Mouse (Mus musculus) neutrophil, adult 5-6 weeks (primary cell): ENCODE data around the gene Atg7. TPM values are rescaled to one million over a fixed set of nuclear protein-coding genes. Genes with fewer than 3 reads are reported as not detected.

Experiments
- ATAC-seq: fragments of 151-379, 151-347 bp; 2 replicates; pipeline ENCODE4 v1.8.0; 2017; ENCODE audit warnings: mild to moderate bottlenecking, moderate TSS enrichment; ENCODE audit not compliant: insufficient number of reproducible peaks, poor library complexity, low FRiP score, severe bottlenecking; ENCODE audit errors: extremely low read depth
- total RNA-seq: library from RNA; stranded (forward); fragments of 200-1000 nt; gene quantifications from 2 replicates; pipeline ENCODE4 v1.2.3, GENCODE M21; 2017

Atg7 gene
- total RNA-seq, 1 experiment from 2014 or later, result 74.5 TPM

DNA sequence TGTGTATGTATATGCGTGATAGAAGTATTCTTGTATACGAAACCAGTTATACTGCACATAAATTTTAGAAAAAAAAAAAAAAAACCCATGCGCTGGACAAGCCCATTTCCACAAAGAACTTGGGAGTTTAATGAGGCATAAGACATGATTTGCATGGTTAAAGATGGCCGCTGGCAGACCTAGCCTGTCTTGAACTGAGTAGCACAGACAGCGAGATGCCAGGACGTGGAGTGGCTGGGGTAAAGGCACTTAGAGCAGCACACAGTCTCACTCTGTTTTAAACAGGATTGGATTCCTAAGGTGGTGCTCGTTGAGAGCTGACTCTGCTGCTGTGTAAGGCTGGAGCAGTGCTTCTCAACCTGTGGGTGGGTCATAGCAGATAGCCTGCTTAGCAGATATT, 192.4 kb downstream of the Atg7 start:
- no peak for ATAC-seq

DNA sequence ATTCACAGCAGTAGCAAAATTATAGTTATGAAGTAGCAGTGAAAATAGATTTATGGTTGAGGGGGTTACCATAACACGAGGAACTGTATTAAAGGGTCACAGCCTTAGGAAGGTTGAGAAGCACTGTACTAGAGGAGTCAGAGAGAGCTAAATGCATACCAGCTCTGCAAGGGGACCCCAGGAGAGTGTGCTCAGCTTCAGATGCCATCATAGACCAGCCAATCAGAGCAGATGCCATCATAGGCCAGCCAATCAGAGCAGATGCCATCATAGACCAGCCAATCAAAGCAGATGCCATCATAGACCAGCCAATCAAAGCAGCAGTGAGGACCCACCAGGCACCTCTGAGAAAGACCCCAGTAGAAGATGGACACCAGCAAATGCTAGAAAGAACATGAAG, 192.9 kb downstream of the Atg7 start:
- ATAC-seq, result no peak

DNA sequence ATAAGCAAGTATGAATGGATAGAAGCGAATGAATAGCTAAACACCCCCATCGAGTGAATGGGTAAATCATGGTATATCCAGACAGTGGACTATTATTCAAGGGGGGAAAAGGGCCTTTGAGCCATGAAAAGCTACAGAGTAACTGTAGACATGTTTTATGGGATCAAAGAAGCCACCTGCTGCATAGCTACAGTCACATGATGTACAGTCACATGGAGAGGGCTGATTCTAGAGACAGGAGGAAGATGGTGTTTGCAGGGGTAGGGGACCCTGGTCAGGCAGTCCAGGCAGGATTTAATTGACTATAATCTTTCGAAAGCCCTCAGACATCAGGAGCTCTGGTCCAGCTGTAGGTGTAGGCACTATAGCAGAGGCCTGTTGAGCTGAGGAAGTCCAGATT, 193.5 kb downstream of the Atg7 start:
- no peak for ATAC-seq

DNA sequence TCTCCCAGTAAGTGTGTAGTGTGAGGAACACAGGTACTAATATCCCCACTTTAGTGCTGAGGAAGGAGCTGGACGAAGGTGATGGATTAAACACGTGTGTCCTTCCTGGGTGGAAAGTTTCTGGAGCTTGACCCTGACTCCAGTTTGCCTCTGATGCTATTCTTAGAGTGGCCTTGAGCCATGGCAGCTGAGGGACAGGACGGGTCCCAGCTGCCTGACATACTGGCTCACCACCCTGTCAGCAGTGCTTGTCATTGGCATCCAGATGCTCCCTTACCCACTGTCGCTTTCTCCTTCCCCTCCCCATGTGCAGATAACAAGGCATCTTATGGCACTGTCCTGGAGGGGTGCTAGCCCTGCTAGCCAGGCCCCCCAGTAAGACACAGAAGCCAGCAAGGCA, 196.0 kb downstream of the Atg7 start:
- ATAC-seq, result no peak

DNA sequence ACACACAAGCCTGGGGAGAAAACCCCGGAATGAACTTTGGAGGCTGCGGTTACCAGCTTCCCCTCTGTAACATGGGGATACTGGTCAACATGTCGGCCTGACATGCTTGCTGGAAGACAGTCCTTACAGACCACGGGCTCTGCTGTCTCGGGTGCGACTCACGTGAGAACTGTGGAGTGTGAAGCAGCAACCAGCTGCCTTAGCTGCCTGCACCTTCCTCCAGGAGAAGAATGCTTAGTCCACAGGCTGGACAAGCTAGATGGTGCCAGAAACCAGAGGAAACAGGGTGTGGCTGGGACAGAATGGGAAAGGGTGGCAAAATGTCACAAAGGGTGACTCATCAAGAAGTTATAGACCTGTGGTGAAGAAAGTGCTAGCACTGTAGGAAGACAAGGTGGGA, 197.1 kb downstream of the Atg7 start:
- ATAC-seq, result no peak

DNA sequence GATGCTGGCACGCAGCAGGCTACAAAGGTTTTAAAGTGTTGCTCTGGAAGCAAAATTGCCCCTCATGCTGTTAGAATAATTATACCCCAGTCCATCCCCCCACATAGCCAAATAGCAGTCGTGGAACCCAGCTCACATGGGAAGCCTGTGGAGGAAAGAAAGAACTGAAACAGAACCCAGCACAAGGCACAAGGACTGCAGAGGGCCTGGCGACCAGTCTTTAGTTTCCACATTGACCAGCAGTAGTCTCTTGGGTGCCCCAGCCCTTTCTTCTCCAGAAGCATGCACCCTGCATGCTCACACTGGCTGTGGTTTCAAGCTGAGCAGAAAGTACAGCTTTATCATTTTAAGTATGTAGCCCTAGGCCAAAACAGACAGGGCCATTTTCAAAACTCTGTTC, 199.2 kb downstream of the Atg7 start:
- no peak for ATAC-seq

DNA sequence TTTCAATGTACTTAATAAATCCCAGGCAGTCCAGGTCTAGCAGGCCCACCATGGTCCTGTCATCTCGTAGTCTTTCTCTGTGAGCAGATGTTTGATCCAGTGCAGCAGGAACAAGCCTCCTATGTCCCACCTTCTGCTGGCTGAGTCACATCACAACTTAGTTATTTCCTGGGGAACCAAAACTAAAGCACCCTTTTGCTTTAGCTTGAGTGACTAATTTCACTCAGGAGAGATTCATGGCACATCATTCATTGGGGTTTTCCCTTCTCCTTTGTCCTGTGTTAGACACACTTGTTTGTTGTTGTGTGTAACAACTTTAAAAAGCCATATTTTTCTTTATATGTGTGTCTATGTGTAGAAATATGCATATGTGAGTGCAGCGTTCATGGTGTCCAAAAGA, 200.0 kb downstream of the Atg7 start:
- no peak for ATAC-seq

DNA sequence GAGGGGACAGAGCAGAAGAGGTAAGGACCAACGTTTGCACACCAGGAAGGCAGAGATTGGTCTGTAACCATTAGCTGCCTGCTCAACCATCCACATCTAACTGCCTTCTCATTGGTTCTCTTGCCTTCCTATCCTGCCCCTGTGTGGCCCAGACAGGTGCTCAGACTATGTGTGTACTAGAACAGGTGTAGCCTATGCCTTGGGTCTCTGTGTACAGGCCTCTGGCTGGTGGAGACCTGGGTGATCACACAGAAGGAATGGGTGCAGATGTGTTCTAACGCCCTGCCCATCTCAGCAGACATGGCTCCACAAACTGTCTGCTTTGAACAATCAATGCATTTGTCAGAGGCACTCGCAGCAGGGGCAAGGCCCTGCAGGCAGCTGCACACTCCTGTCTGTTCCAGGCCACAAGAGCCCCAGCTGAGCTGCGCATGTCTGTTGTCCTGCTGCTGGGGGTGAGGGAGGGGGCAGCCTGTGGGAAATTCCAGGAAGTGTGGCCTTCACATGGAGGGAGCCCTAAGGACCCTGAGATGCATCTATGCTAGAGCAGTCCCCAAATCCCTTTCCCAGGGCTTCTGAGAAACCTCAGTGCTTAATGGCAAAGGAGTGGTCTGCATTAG, 203.4 kb downstream of the Atg7 start:
- ATAC-seq, result no peak

DNA sequence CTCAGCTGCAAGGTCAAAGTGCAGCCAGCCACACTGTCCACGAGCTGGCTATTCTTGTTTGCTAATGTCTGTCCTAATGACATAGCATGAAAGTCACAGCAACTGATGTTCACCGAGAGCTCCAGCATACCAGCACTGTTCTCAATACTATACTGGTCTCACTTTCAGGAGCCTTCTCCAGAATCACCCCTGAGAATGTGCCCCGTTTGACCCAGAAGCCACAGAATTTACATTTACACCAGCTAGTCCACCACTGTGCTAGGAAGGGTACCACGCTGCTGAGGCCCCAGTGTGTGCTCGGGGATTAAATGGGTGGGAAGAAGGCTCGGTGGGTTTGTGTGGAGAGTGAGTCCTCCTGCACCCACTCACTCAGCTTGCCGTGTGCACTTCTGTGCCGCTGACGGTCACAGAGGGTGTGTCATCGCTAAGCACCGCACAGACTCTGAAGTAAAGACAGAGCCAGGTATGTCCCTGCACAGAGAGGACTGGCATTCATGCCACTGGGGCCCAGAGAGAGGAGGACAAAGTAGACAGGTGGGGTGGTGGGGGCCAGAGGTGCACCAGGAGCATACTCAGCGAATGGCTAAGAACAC, 204.8 kb downstream of the Atg7 start:
- no peak for ATAC-seq

DNA sequence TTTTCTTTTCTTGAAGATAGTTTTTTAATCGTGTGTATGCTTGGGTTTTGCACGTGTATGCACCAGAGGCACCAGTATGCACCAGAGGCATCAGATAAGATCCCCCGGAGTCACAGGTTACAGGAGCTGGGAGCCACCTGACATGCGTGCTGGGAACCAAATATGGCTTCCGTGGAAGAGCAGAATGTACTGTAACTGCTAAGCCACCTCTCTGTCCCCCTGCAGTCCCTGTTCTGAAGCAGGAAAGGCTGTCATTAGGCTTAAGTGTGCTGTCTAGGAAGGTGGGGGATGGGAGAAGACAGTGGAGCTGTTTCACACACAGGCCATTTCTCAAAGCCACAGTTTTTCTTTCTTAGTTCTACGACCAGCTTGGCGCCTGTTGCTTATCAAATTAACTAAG, 205.9 kb downstream of the Atg7 start:
- no peak for ATAC-seq

DNA sequence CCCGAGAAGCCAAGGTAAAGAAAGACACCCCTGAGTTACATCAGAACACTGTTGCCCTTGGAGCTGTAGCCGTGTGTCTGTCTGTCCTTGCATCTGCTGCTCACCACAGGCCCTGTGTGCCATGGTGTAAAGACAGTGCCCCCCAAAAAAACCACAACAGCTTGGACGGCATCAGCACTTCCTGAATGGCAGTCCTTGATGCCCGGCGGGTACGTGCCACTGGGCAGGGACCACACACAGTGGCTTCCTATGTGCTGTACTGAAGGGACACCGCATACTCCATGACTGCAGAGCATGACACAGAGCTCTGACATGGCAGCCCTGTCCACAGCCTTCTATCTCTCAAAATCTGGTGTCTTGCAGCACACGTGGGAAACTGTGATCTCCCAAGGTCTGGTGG, 206.9 kb downstream of the Atg7 start:
- no peak for ATAC-seq

DNA sequence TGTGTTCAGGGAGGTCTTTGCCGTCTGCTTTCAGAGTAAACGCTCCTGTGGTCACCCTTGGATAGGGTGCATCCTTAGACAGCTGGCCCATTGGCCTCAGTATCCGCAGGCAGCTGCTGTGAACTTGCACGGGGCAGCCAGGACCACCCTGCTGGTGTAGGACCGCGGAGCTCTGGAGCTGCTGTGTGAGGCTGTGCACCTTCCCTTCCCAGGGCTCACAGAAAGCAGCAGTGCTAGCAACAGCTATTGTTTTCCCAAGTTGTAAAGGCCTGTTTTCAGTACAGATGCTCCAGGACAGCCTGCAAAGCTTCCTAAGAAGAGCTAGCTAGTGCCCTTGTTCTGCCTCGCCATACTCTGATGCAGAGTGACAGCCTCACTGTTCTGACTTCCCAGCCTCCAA, 208.8 kb downstream of the Atg7 start:
- no peak for ATAC-seq

DNA sequence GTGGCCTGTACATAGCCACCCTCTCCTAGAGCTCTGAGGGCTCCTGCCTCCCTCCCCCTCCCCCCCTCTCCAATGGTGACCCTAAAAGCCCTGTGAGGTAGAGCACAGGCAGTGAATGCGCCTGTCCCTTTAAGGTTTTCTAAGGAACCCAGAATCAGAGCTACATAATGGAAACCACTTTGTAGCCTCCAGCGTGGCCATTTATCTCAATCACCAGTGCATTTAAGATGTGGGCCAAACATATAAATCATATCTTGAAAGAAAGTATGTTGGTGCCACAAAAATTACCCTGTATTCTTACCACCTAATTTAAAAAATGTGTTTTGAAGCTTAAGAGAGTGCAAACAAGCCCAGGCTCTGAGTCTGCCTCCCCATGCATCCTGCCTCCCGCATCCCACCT, 209.8 kb downstream of the Atg7 start:
- ATAC-seq, result no peak

DNA sequence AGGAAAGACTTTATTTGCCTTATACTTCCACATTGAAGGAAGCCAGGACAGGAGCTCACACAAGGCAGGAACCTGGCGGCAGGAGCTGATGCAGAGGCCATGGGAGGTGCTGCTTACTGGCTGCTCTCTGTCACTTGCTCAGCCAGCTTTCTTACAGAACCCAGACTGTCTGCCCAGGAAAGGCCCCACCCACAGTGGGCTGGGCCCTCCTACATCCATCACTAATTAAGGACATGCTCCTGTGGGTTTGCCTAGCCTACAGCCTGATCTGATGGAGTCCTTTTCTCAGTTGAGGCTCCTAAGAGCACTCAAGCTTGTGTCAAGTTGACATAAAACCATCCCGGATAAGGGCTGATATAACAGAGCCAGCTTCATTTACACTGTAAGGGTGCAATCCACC, 211.5 kb downstream of the Atg7 start:
- ATAC-seq, result no peak

DNA sequence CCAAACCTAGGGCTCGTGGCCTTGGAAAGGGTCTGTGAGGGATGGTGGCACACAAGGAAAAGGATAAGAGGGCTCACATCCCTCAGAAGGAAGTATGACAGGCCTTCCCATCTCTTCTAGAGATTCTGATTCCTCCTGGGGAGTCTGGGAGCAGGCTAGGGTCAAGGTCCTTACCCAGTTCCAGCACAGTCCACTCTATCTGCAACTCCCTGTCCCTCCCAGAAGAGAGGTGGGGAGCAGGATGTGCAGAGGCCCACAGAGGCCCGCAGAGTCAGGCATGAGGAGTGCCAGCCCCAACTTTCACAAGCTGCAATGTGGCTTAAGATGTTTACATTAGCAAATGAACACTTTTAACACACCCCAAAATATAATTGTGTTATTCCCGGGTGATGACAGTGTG, 212.7 kb downstream of the Atg7 start:
- no peak for ATAC-seq

DNA sequence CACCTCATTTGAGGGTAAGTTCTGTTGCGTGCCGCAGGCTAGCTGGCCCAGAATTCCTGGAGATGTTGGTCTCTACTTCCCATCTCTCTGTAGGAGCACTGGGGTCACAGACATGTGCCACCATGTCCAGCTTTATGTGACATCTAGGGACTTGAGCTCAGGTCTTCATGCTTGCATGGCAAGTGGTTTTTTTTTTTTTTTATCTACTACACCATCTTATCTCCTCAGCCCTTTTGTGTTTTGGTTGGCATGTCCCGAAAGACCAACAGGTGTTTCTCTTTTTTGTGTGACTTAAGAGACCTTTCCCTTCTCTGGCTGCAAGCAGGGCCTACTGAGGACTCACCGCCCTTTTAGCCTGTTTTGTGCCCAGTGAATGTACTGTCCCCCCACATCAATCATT, 213.6 kb downstream of the Atg7 start:
- no peak for ATAC-seq

DNA sequence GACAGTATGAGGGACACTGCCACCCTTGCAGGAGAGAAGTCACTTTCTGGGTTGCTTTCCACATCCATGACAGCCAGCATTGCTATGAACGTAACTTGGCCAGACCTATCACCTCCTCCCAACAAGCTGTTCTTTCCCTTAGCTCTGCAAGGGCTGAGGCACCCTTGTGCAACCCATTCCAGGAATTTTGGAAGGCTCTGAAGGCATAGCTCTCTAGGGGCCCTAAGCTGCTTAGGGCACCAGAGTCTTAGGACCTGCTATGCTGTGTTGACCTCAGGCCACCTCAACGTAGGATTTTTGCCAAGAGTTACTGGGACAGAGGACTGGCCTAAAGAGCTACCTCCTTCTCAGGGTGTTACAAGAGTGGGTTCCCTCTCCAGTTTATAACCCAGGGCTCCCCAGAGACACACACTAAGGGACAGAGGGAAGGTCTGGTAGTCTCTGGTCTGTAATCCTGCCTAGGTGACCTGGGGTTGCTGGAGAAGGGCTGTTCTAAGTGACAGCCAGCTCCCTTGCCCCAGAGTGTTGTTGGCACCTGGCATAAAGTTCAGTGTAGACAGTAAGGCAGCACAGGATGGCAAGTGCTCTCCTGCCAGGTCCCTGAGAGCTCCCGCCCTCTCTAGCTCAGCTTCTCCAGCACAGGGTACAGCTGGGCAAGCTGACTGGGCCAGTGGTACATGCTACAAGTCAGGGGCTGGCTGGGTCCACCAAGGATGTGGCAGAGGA, 215.3 kb downstream of the Atg7 start:
- ATAC-seq, result no peak

DNA sequence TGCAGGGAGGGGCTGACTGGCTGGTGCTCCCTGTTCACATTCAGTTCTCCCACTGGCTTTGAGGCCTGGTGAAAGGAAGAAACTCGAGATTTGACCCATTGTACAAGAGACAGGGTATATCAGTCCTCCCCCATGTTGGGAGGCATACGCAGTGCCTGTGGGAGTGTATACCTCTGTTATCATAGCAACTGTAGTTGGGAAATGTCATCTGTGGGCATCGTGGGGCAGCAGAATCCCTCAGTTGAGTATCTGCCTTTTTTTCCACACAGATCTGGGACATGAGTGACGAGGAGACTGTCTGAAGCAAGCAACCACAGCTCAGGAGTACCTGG, 215.8 kb downstream of the Atg7 start:
- no peak for ATAC-seq

DNA sequence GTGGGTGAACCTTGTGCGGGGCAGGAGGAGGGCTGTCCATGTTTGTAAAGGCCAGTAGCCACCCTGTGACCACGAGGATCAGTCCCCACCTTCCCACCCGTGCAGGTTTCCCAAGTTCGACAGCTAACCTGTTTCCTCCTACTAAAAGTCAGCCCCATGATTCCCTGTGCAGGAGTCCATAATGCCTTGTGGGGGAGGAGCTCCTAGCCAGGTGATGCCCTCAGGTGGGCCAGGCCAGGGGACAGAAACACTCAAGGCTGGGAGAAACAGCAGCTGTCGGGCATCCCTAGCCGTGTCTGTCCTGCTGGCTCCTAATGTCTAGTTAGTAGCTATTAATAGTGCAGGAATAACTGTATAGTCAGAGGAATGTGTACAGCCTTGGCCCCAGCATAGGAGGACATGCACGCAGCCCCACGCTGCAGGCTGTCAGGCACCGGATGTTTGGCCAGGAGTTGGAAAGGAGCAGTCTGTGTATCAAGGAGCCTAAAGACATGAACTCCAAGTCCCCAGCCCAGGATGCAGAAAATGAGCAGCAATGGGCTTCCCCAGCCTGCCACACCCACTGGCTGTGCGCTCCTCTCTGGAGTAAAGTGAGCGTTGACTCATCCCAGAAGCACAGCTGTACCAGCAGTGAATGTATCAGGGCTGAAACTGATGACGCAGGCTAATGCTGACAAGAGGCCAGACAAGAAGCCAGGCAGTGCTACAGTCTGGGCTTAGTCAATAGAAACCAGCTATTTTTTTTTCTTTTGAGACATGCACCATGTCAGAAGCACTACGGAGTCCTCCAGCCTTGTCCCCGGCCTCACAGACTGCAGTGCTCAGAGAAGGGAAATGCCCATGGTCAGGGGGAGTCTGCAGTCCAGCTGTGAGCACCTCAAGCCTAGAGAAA, 218.0 kb downstream of the Atg7 start:
- no peak for ATAC-seq

DNA sequence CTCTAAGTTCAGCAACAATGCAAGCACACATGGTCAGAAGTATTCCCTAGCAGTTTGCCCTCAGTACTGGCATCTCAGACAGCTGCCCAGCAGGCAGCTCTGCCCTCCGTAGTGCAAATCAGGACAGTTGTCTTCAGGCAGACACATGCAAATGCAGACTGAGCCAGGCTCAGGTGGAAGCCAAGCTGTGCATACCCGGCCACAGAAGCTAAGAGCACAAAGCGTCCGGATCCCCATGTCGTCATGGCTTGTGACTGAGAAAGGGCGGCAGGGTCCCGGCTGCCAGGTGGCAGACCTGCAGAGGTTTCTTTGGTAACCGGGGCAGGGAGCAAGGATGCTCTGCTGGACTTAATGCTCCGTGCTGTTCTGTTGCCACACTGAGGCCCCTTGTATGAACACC, 218.7 kb downstream of the Atg7 start:
- ATAC-seq, result no peak
